Mouse (Mus musculus) CH12.LX (cell line): ENCODE data around the gene 1110059E24Rik.
"Not testable (repeated sequence)": the region's sequence is repeated elsewhere in the genome, so short reads cannot be mapped to it uniquely, and the experiment has no call there.

Source experiments
- CTCF ChIP-seq, 2 experiments: IDR thresholded peaks in 1 of 2; conservative IDR thresholded peaks in 1 of 2; 2 replicates each; pipeline ENCODE4 v1.5.1; 2011 to 2012; ENCODE audit warnings: low read depth in 2 of 2, low read length in 2 of 2, improper control_type of control experiment in 1 of 2, inconsistent platforms in 1 of 2, mild to moderate bottlenecking in 1 of 2, moderate library complexity in 1 of 2
- EP300 ChIP-seq: IDR thresholded peaks from 2 replicates; pipeline ENCODE4 v1.6.1; 2011; ENCODE audit warnings: low read length, improper control_type of control experiment
- ETS1 ChIP-seq: conservative IDR thresholded peaks from 2 replicates; pipeline ENCODE4 v1.6.1; 2012; ENCODE audit warnings: low read depth, mild to moderate bottlenecking, inconsistent platforms, low read length, improper control_type of control experiment, moderate library complexity
- HCFC1 ChIP-seq: IDR thresholded peaks from 2 replicates; pipeline ENCODE4 v1.6.1; 2012; ENCODE audit warnings: low read depth, mild to moderate bottlenecking, inconsistent platforms, low read length, improper control_type of control experiment
- KAT2A ChIP-seq: IDR thresholded peaks from 2 replicates; pipeline ENCODE4 v1.6.1; 2012; ENCODE audit warnings: low read length, improper control_type of control experiment, inconsistent platforms; ENCODE audit not compliant: insufficient replicate concordance
- MAX ChIP-seq: IDR thresholded peaks from 2 replicates; pipeline ENCODE4 v1.6.1; 2011; ENCODE audit warnings: low read length, improper control_type of control experiment
- POLR2A ChIP-seq: IDR thresholded peaks from 2 replicates; pipeline ENCODE4 v1.6.1; 2011; ENCODE audit warnings: low read depth, mild to moderate bottlenecking, improper control_type of control experiment, low read length
- POLR2AphosphoS2 ChIP-seq: IDR thresholded peaks from 2 replicates; pipeline ENCODE4 v1.6.1; 2011; ENCODE audit warnings: low read depth, low read length, improper control_type of control experiment
- RCOR1 ChIP-seq: conservative IDR thresholded peaks from 2 replicates; pipeline ENCODE4 v1.6.1; 2012; ENCODE audit warnings: low read depth, mild to moderate bottlenecking, inconsistent platforms, low read length, improper control_type of control experiment
- TBP ChIP-seq: conservative IDR thresholded peaks from 2 replicates; pipeline ENCODE4 v1.6.1; 2011; ENCODE audit warnings: low read depth, low read length, improper control_type of control experiment
- ZNF384 ChIP-seq: IDR thresholded peaks from 2 replicates; pipeline ENCODE4 v1.6.1; 2012; ENCODE audit warnings: low read depth, low read length, improper control_type of control experiment, inconsistent platforms

- not testable (repeated sequence) for TF ChIP-seq ETS1; CTCF (conservative IDR thresholded peaks at IDR 0.05 in 1 of 2, IDR thresholded peaks at IDR 0.05 in 1 of 2; ENCODE audit: low read depth in 2 of 2, low read length in 2 of 2); MAX; KAT2A; ZNF384; POLR2A; POLR2AphosphoS2; TBP; EP300; HCFC1; RCOR1
These were observed 24.3 kb downstream of the 1110059E24Rik start for GRCm38 (mm10) chr19:21628440-21628839.
